Mouse (Mus musculus) adipocyte (in vitro differentiated cells): ENCODE data around the gene Rnf6.
A peak's percentile ranks its signal among the peaks of the same experiment; 100 is the strongest.
"Not testable (repeated sequence)": the region's sequence is repeated elsewhere in the genome, so short reads cannot be mapped to it uniquely, and the experiment has no call there.

Experiments
- DNase-seq: peaks from one replicate; pipeline ENCODE4 v3.0.0-alpha.2; 2016; ENCODE audit warnings: low spot score

Gene Rnf6

GRCm38 (mm10) chr5:146230864-146231654 lies 9.7 kb upstream of the Rnf6 start, which contains the start of gene Cdk8:
TSS of gene Cdk8 (plus strand) at chr5:146231230.
- DNase-seq: peak; percentile 97

DNA sequence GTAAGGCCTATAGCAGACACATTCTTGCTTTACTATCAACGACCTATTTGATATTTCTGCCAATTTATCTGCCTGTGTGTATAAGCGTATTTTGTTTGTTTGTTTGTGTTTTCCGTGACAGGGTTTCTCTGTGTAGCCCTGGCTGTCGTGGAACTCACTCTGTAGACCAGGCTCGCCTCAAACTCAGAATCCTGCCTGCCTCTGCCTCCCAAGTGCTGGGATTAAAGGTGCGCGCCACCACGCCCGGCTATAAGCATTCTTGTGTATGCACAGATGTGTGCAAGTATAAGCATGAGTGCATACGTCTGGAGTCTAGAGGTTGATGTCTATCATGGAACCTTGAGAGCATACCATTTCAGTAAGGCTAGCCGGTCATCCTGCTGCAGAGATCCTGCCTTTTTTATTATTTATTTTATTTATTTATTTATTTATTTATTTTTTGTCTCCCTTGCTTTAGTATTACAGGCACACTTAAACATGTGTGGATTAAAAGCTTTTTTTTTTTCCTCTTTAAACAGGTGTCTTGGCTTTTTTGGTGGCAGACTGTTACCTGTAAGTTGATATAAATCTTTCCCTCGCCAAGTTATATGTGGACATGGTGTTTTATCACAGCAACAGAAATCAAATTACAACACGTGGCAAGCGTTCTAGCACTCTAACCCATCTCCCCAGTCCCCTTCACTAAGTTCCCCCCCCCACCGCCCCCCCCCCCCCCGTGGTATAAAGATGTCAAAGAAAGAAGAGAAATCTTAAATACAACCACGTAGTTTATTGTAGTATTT lies 8.7 kb upstream of the Rnf6 start:
- DNase-seq: no peak

- DNase-seq: no peak
Observed at GRCm38 (mm10) chr5:146227496-146227895, 6.1 kb upstream of the Rnf6 start.

GRCm38 (mm10) chr5:146223786-146224185 lies 2.4 kb upstream of the Rnf6 start:
- peak; percentile 71 for DNase-seq

- no peak for DNase-seq
Observed at GRCm38 (mm10) chr5:146221722-146222121, 367 bp upstream of the Rnf6 start.

GRCm38 (mm10) chr5:146220501-146220878 lies 865 bp downstream of the Rnf6 start:
- no peak for DNase-seq

DNA sequence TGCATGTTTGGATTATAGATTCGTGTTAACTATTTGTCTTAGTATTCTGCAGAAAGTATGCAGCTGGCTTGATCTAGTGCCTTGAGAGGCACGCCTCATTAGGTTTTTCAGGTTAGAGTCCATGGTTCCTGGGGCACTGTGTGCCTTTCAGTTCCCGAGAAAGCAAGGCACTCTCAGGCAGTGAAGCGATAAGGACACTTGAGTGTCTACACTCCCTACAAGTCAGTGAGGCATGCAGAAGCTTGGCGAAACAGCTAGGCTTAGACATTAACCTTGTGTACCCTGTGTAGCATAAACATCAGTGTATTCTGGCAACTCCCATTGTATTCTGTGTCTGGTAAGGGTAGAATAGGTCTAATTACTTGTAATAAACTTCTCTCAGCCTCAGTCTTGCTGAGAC lies 15.8 kb downstream of the Rnf6 start:
- no peak for DNase-seq

GRCm38 (mm10) chr5:146203921-146204320 lies 17.4 kb downstream of the Rnf6 start:
- DNase-seq: no peak

DNA sequence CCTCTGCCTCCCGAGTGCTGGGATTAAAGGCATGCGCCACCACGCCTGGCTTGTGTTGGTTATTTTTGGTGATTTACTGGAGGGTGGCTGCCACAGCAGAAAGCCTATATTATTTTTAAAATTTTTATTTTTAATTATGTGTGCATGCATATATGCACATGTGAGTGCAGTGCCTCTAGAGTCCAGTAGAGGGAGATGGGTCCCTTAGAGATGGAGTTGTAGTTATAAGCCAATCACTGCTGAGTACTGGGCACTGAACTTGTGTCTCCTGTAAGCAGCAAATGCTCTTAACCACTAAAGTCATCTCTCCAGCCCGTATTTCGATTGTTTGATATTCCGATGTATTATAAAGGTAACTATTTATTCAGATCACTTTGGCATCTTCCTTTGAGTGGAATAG lies 20.8 kb downstream of the Rnf6 start:
- no peak for DNase-seq

- no peak for DNase-seq
Observed at GRCm38 (mm10) chr5:146199540-146199939, 21.8 kb downstream of the Rnf6 start.

DNA sequence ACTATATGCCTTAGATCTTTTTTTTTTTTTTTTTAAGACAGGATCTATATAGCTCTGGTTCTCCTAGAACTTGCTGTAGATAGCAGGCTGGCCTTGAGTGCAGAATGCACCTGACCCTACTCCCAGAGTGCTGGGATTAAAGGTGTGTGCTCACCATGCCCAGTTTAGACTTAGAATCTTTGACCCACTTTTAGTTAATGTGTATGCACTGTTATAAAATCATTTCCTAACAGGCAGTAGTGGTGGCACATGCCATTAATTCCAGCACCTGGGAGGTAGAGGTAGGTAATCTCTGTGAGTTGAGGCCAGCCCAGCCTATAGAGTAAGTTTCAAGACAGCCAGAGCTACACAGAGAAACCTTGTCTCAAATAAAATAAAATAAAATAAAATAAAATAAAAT lies 22.3 kb downstream of the Rnf6 start:
- DNase-seq: no peak

- DNase-seq: no peak
Observed at GRCm38 (mm10) chr5:146193360-146193759, 28.0 kb downstream of the Rnf6 start.

GRCm38 (mm10) chr5:146190501-146191269 lies 30.7 kb downstream of the Rnf6 start:
- DNase-seq: no peak

- no peak for DNase-seq
Observed at GRCm38 (mm10) chr5:146190093-146190492, 31.3 kb downstream of the Rnf6 start.

- DNase-seq: peak; percentile 37
Observed at GRCm38 (mm10) chr5:146188712-146189111, 32.6 kb downstream of the Rnf6 start.

DNA sequence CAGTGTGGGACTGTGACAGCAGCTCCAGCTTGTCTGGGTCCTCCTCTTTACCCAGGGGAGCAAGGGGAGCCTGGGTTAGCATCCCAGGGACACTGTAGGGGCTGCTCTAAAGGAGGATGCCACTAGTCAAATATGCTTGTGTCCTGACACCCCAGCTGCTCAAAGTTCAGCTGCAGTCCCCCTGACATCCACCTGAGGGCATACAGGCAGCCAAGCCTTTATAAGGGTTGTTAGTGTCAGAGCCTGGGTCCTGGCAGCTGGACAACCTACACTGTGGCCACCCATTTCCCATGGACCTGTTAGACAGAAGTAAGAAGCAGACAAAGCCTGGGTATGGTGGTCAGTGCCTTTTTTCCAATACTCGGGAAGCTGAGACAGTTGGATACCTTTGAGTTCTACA lies 33.2 kb downstream of the Rnf6 start:
- DNase-seq: no peak

- not testable (repeated sequence) for DNase-seq
Observed at GRCm38 (mm10) chr5:146187441-146187840, 33.9 kb downstream of the Rnf6 start.

- DNase-seq: not testable (repeated sequence)
Observed at GRCm38 (mm10) chr5:146185204-146185603, 36.2 kb downstream of the Rnf6 start, which contains the start of gene 1700001J03Rik. TSS of gene 1700001J03Rik (minus strand) at chr5:146185304.

DNA sequence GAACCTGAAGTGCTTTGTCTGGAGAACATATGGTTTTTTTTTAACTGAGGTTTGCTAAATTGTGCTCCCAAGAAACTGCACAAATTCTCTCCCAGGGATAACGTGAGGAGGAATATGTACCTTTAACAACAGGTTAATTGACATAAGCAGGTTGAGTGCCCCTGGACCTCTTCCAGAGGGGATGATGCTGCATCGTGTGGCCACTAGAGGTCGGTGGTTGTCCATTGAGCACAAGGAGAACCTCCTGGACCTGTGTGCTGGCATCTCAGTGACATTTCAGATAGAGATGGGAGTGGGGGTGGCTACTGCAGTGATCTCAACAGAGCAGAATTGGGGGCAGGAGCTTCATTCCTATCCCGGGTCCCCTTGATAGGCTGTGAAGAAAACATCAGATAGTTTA lies 48.6 kb downstream of the Rnf6 start:
- not testable (repeated sequence) for DNase-seq

DNA sequence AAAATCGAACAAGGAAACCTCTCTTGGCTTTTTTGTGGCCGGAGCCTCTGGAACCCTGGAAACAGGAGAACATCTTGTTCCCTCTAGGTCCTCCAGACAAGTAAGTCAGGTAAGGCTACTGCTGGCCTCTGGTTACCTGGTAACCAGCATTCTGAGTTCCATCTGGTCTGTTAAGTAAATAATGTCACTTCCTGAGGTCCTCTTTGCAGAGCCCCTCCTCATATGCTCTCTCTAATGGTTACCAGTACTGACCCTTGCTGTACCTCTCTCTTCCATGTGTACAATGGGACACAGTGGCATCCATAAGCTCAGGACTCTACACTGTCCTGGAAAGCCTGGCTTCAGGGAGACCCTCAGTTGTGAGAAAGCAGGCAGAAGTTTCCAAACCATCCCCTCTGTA lies 50.7 kb downstream of the Rnf6 start, which contains the start of gene Gm6309:
Gene Gm6309 (minus strand): TSS at position 101 of the 400 bp plus-strand sequence.
- DNase-seq: not testable (repeated sequence)

DNA sequence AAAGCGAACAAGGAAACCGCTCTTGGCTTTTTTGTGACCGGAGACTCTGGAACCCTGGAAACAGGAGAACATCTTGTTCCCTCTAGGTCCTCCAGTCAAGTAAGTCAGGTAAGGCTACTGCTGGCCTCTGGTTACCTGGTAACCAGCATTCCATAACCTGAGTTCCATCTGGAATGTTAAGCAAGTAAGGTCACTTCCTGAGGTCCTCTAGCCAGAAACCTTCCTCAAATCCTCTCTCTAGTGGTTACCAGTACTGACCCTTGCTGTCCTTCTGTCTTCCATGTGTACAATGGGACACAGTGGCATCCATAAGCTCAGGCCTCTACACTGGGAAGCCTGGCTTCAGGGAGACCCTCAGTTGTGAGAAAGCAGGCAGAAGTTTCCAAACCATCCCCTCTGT lies 60.9 kb downstream of the Rnf6 start, which contains the start of gene Gm5565:
Gene Gm5565 (minus strand): TSS at position 101 of the 400 bp plus-strand sequence.
- not testable (repeated sequence) for DNase-seq
